Mouse (Mus musculus): ENCODE data around the gene Olfr715b. TPM values are rescaled to one million over a fixed set of nuclear protein-coding genes. Genes with fewer than 3 reads are reported as not detected.

Gene Olfr715b
- 0.12 TPM for polyA plus RNA-seq (2017; shearing (Covaris generic))

GRCm38 (mm10) chr7:107110269-107110668 is at the start of gene Olfr715b:
TSS of gene Olfr715b (minus strand) at chr7:107110369.

GRCm38 (mm10) chr7:107138027-107138426 is 27.9 kb upstream of the Olfr715b start, which contains the start of gene Olfr716:
TSS of gene Olfr716 (plus strand) at chr7:107138327.

GRCm38 (mm10) chr7:107130983-107131382 is 20.8 kb upstream of the Olfr715b start, which contains the start of gene Olfr715:
TSS of gene Olfr715 (minus strand) at chr7:107131083.

GRCm38 (mm10) chr7:107092920-107093319 is 17.2 kb downstream of the Olfr715b start, which contains the start of gene Olfr17:
TSS of gene Olfr17 (plus strand) at chr7:107093220.

GRCm38 (mm10) chr7:107070681-107071080 is 39.5 kb downstream of the Olfr715b start, which contains the start of gene Olfr714:
TSS of gene Olfr714 (plus strand) at chr7:107070981.

Other genes starting within 250 kb of the Olfr715b start
- gene Olfr704, start 247.2 kb downstream of the Olfr715b start, polyA plus RNA-seq (2017; shearing (Covaris generic)) = not detected
- 0.52 TPM for gene Olfr705, start 233.5 kb downstream of the Olfr715b start, polyA plus RNA-seq (2017; shearing (Covaris generic))
- gene Olfr706, start 222.2 kb downstream of the Olfr715b start, polyA plus RNA-seq (2017; shearing (Covaris generic)) = not detected
- not detected for gene Olfr707, start 209.1 kb downstream of the Olfr715b start, polyA plus RNA-seq (2017; shearing (Covaris generic))
- gene Olfr1532-ps1, start 202.4 kb downstream of the Olfr715b start, polyA plus RNA-seq (2017; shearing (Covaris generic)) = not detected
- not detected for gene Olfr709-ps1, start 178.2 kb downstream of the Olfr715b start, polyA plus RNA-seq (2017; shearing (Covaris generic))
- gene Olfr710, start 162.1 kb downstream of the Olfr715b start, polyA plus RNA-seq (2017; shearing (Covaris generic)) = not detected
- not detected for gene Olfr6, start 146.4 kb downstream of the Olfr715b start, polyA plus RNA-seq (2017; shearing (Covaris generic))
- not detected for gene Olfr711, start 134.9 kb downstream of the Olfr715b start, polyA plus RNA-seq (2017; shearing (Covaris generic))
- not detected for gene Olfr2, start 104.3 kb downstream of the Olfr715b start, polyA plus RNA-seq (2017; shearing (Covaris generic))
- not detected for gene Olfr713, start 79.2 kb downstream of the Olfr715b start, polyA plus RNA-seq (2017; shearing (Covaris generic))
- not detected for gene Olfr714, start 39.4 kb downstream of the Olfr715b start, polyA plus RNA-seq (2017; shearing (Covaris generic))
- not detected for gene Olfr17, start 17.1 kb downstream of the Olfr715b start, polyA plus RNA-seq (2017; shearing (Covaris generic))
- 0.07 TPM for gene Olfr715, start 20.7 kb upstream of the Olfr715b start, polyA plus RNA-seq (2017; shearing (Covaris generic))
- not detected for gene Olfr716, start 28.0 kb upstream of the Olfr715b start, polyA plus RNA-seq (2017; shearing (Covaris generic))
- gene Nlrp14, start 56.6 kb upstream of the Olfr715b start, polyA plus RNA-seq (2017; shearing (Covaris generic)) = not detected
- not detected for gene Rbmxl2, start 99.1 kb upstream of the Olfr715b start, polyA plus RNA-seq (2017; shearing (Covaris generic))